Mouse (Mus musculus): Measurements from ENCODE around the gene Ppp2r5e. TPM values are rescaled to one million over a fixed set of nuclear protein-coding genes. Genes with fewer than 3 reads are reported as not detected.

The Ppp2r5e gene
- polyA plus RNA-seq, 1 experiment = 16.9 TPM

DNA sequence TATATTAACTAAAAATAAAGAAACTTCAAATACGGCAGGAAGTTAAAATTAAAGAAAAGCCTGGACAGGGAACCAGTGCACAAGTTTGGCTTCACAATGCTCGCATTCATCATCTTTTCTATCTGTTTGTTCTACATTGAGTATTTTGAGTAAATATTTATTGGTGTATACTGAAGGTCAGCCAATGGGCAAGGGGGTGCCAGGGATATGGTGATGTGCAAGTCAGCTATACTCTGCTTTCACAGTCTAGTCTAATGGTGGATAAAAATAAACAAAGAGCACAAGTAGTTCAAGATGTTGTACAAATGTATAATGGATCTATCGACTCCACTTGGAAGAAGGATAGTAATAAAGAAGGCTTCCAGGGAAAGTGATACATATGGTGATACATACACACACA is 123.9 kb downstream of the Ppp2r5e start:
- Histone ChIP-seq H3K4me1 (ENCODE audit: control insufficient read depth, insufficient read depth, low read length) (no peaks in the 10 kb centered on the region), H3K4me3 (replicated peaks; ENCODE audit: control insufficient read depth, low read depth, low read length) (no peak overlapping the region), H3K27ac (ENCODE audit: control insufficient read depth, insufficient read depth, low read depth, low read length, poor library complexity) (no peak overlapping the region)
- WGBS = 86% methylated on average over 3 of the region's 3 CpGs
- TF ChIP-seq POLR2A (IDR thresholded peaks at IDR 0.05; ENCODE audit: borderline replicate concordance, control insufficient read depth, low read depth, low read length) (no peak), CTCF (IDR thresholded peaks at IDR 0.05; ENCODE audit: control insufficient read depth, insufficient read depth, low read length) (no peak)

DNA sequence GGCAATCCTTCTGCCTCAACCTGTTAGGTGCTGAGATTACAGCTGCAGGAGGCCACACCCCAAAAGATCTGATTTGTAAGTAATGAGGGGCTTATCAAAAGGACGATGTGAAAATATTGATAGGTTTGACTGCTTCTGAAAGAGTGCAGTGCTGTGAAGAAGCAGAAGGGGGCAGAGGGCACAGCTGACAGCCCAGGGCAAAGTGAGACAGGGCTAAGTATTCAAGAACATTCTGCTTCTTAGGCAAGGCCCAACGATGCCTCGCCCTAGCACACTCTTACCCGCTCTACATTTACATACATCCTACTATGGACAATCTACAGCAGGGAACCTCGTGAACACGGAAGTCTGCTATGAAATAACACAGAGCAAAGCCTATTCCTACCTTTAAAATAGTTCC is 128.2 kb downstream of the Ppp2r5e start:
- Histone ChIP-seq H3K4me3 (replicated peaks; ENCODE audit: control insufficient read depth, low read depth, low read length) (no peak overlapping the region), H3K4me1 (ENCODE audit: control insufficient read depth, insufficient read depth, low read length) (no peaks in the 10 kb centered on the region), H3K27ac (ENCODE audit: control insufficient read depth, insufficient read depth, low read depth, low read length, poor library complexity) (no peak overlapping the region)
- 90% methylated on average over 6 of the region's 6 CpGs for WGBS
- TF ChIP-seq CTCF (IDR thresholded peaks at IDR 0.05; ENCODE audit: control insufficient read depth, insufficient read depth, low read length) (no peak), POLR2A (IDR thresholded peaks at IDR 0.05; ENCODE audit: borderline replicate concordance, control insufficient read depth, low read depth, low read length) (no peak)

DNA sequence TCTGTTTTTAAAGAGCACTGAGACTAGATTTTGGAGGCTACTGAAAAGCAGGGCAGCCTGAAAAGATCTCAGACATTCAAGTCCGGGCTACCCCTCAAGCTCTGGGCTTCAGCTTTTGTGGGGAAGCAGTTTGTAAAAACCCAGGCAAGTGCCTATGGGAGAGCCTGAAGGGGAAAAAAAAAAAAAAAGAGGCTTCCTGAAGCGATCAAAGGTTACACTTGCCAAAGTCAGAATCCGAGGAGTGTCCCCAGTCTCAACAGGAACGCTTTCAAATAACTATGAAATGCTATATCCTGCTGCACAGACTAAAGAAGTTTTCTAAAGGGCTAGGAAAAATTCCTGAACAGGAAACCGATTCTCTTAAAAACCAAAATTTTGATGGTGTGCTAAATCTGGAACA is 128.9 kb downstream of the Ppp2r5e start:
- WGBS = 88% methylated on average over 5 of the region's 5 CpGs
- H3K27ac ChIP-seq (ENCODE audit: control insufficient read depth, insufficient read depth, low read depth, low read length, poor library complexity) = no peak overlapping the region
- no peak overlapping the region for H3K4me3 ChIP-seq (replicated peaks; ENCODE audit: control insufficient read depth, low read depth, low read length)
- H3K4me1 ChIP-seq (ENCODE audit: control insufficient read depth, insufficient read depth, low read length) = no peaks in the 10 kb centered on the region
- TF ChIP-seq POLR2A (IDR thresholded peaks at IDR 0.05; ENCODE audit: borderline replicate concordance, control insufficient read depth, low read depth, low read length) (no peak), CTCF (IDR thresholded peaks at IDR 0.05; ENCODE audit: control insufficient read depth, insufficient read depth, low read length) (no peak)

DNA sequence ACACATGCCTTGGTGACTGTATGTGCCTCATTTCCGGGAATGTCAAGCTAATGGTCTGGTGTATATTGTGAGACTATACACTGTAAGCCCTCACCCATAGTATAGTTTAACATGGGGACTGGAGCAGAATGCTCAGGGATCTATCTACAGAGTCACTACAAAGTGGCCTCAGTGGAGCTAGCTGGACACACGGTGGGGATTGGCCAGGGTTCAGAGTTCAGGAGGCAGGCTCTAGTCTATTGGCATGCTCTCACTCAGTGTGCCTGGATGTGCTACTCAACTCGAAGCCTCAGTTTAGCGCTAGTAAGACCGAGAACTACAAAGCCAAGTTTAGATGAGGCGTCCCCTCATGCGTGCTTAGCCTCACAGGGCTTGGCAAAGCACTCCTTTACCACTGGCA is 129.8 kb downstream of the Ppp2r5e start:
- Histone ChIP-seq H3K4me1 (ENCODE audit: control insufficient read depth, insufficient read depth, low read length) (no peaks in the 10 kb centered on the region), H3K27ac (ENCODE audit: control insufficient read depth, insufficient read depth, low read depth, low read length, poor library complexity) (no peak overlapping the region), H3K4me3 (replicated peaks; ENCODE audit: control insufficient read depth, low read depth, low read length) (no peak overlapping the region)
- TF ChIP-seq CTCF (IDR thresholded peaks at IDR 0.05; ENCODE audit: control insufficient read depth, insufficient read depth, low read length) (no peak), POLR2A (IDR thresholded peaks at IDR 0.05; ENCODE audit: borderline replicate concordance, control insufficient read depth, low read depth, low read length) (no peak)
- WGBS = 94% methylated on average over 7 of the region's 7 CpGs

DNA sequence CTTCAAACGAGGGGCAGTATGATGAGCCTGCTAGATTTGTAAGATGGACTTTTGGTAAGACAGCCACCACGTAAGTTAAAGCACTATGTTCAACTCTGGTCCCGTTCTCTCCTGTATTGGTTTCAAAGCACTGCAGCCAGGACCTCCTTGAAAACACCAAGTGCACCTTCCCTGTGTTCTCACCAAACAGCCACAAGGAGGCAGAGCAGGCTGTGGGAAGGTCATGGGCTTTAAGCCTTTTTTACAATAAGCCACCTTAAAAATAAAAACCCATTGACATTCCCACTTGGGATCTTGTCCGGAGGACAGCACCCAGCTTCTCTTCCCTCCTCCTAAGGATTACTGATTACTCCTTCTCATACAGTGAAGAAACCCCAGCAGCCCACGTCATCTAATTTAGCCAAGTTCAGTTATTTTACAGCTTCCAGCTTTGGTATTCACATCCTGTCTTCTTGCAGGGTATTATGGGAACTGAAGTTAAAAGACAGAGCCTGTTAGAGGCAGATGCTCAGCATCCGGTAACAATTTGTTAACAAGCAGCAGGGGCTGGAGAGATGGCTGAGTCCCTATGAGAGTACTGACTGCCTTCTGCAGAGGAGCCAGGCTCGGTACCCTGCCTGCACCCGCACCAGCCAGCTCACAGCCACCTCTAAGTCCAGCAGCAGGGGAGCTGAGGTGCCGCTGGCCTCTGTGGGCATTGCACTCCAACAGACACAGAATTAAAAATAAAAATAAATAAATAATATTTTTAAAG is 131.9 kb downstream of the Ppp2r5e start:
- Histone ChIP-seq H3K4me3 (replicated peaks; ENCODE audit: control insufficient read depth, low read depth, low read length) (no peak overlapping the region), H3K27ac (ENCODE audit: control insufficient read depth, insufficient read depth, low read depth, low read length, poor library complexity) (no peak overlapping the region), H3K4me1 (ENCODE audit: control insufficient read depth, insufficient read depth, low read length) (no peaks in the 10 kb centered on the region; the same call in 1 of the 2 replicates)
- TF ChIP-seq POLR2A (IDR thresholded peaks at IDR 0.05; ENCODE audit: borderline replicate concordance, control insufficient read depth, low read depth, low read length) (no peak), CTCF (IDR thresholded peaks at IDR 0.05; ENCODE audit: control insufficient read depth, insufficient read depth, low read length) (peak; percentile 25; the same call in 1 of the 2 replicates)
- 86% methylated on average over 9 of the region's 9 CpGs for WGBS

DNA sequence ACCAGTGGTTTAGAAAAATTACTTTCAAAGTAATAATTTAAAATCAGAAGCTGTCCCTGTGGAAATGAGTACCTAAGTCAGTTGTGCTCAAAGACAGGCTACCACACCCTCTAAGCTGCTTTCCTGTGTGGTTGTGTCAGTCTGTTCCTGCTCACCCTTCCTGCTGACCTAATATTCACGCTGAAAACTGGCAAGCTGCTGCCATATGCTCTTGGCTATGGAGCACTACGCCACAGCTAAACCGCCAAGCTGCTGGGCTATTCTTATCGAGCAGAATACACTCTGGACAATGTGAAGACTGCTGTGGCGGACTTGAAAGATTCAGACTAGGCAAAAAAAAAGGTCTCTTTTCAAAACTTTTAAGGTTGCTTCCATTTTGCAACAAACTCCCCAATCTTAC is 135.5 kb downstream of the Ppp2r5e start:
- no peak overlapping the region for H3K4me3 ChIP-seq (replicated peaks; ENCODE audit: control insufficient read depth, low read depth, low read length)
- TF ChIP-seq POLR2A (IDR thresholded peaks at IDR 0.05; ENCODE audit: borderline replicate concordance, control insufficient read depth, low read depth, low read length) (no peak), CTCF (IDR thresholded peaks at IDR 0.05; ENCODE audit: control insufficient read depth, insufficient read depth, low read length) (no peak)
- H3K27ac ChIP-seq (ENCODE audit: control insufficient read depth, insufficient read depth, low read depth, low read length, poor library complexity) = no peak overlapping the region
- WGBS = 75% methylated on average over 5 of the region's 5 CpGs
- H3K4me1 ChIP-seq (ENCODE audit: control insufficient read depth, insufficient read depth, low read length) = no peaks in the 10 kb centered on the region; the same call in 1 of the 2 replicates

DNA sequence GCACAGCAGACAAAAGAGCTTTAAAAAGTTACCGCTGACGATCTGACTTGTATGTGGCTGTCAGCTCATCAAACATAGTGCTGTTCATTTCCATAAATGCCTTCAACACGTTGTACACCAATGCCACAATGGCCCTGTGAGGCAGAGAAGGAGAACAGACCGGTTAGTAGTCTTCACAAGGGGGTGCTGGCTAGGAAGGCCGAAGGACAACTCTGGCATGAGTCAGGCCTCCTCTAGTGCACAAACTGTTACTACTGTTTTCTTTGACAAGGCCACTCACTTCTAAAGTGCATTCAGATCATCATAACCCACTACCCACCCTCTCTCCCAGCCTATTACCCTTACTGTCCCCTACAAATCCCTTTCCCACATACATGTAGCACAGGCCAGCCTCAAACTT is 136.4 kb downstream of the Ppp2r5e start:
- 91% methylated on average over 5 of the region's 5 CpGs for WGBS
- no peak for TF ChIP-seq CTCF (IDR thresholded peaks at IDR 0.05; ENCODE audit: control insufficient read depth, insufficient read depth, low read length)
- TF ChIP-seq POLR2A (IDR thresholded peaks at IDR 0.05; ENCODE audit: borderline replicate concordance, control insufficient read depth, low read depth, low read length) = no peak
- no peaks in the 10 kb centered on the region; the same call in 1 of the 2 replicates for H3K4me1 ChIP-seq (ENCODE audit: control insufficient read depth, insufficient read depth, low read length)
- no peak overlapping the region for H3K4me3 ChIP-seq (replicated peaks; ENCODE audit: control insufficient read depth, low read depth, low read length)
- H3K27ac ChIP-seq (ENCODE audit: control insufficient read depth, insufficient read depth, low read depth, low read length, poor library complexity) = no peak overlapping the region

DNA sequence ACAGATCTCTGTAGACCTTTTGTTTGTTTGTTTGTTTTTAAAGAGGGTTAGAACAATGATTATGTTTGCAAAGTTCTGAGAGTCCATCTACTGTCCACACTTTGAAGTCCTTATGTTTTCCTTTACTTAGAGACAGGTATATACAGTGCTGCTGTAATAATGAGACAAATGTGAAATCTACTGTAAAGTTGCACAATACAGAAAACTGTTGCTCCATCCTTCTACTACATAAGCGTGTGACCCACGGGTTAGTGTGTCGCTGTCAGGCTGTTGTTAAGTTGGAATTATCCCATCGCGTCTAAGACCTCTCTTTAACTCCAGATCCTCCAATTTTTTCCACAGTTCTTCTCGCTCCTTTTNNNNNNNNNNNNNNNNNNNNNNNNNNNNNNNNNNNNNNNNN is 142.6 kb downstream of the Ppp2r5e start:
- WGBS = 56% methylated on average over 6 of the region's 6 CpGs
- no peak overlapping the region for H3K4me3 ChIP-seq (replicated peaks; ENCODE audit: control insufficient read depth, low read depth, low read length)
- no peak overlapping the region for H3K27ac ChIP-seq (ENCODE audit: control insufficient read depth, insufficient read depth, low read depth, low read length, poor library complexity)
- TF ChIP-seq CTCF (IDR thresholded peaks at IDR 0.05; ENCODE audit: control insufficient read depth, insufficient read depth, low read length) (no peak), POLR2A (IDR thresholded peaks at IDR 0.05; ENCODE audit: borderline replicate concordance, control insufficient read depth, low read depth, low read length) (no peak)
- H3K4me1 ChIP-seq (ENCODE audit: control insufficient read depth, insufficient read depth, low read length) = peaks cover 4% of the 10 kb centered on the region

Measured in bone marrow, adult 2 months (tissue).